Mouse (Mus musculus): ENCODE results near the gene Nrap.
A peak's percentile ranks its signal among the peaks of the same experiment; 100 is the strongest.
"Not testable (repeated sequence)": the region's sequence is repeated elsewhere in the genome, so short reads cannot be mapped to it uniquely, and the experiment has no call there.

The Nrap gene

GRCm38 (mm10) chr19:56366168-56366567, 23.7 kb downstream of the Nrap start:
- no peak for DNase-seq (ENCODE audit: low spot score in 2 of 2)

DNA sequence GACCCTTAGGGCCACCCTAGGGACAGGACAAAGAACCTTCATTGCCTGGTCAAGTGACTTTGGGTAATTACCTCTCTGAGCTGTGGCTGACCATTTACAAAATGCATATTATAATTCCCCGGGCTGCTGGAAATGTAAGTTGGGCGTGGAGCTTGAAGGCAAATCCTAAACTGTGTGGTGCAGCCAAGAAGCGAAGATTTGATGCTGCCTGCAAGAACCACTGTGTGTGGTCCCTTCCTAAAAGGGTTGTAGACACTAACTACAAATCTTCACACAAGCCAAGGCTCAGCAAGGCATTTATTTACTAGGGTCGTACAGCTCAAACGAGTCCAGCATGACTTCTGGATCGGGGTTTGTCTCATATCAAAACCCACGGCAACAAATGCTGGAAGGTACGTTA, 25.3 kb downstream of the Nrap start:
- DNase-seq (ENCODE audit: low spot score in 2 of 2): no peak

- DNase-seq (ENCODE audit: low spot score in 2 of 2): no peak
Observed at GRCm38 (mm10) chr19:56363721-56364460, 25.9 kb downstream of the Nrap start.

- no peak for DNase-seq (ENCODE audit: low spot score in 2 of 2)
Observed at GRCm38 (mm10) chr19:56358890-56359289, 30.9 kb downstream of the Nrap start.

DNA sequence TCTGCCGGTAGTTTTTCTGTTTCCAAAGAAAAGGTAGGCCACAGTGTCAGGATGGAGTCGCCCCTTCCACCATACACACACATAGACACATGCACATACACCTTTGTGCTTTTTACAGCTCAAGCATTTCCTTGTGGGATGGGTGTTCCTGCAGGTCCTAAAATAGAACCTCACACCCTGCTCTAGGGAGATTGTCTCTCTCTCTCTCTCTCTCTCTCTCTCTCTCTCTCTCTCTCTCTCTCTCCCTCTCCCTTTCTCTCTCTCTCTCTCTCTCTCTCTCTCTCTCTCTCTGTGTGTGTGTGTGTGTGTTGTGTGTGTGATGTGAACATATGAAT, 32.5 kb downstream of the Nrap start:
- not testable (repeated sequence) for DNase-seq (ENCODE audit: low spot score in 2 of 2)

DNA sequence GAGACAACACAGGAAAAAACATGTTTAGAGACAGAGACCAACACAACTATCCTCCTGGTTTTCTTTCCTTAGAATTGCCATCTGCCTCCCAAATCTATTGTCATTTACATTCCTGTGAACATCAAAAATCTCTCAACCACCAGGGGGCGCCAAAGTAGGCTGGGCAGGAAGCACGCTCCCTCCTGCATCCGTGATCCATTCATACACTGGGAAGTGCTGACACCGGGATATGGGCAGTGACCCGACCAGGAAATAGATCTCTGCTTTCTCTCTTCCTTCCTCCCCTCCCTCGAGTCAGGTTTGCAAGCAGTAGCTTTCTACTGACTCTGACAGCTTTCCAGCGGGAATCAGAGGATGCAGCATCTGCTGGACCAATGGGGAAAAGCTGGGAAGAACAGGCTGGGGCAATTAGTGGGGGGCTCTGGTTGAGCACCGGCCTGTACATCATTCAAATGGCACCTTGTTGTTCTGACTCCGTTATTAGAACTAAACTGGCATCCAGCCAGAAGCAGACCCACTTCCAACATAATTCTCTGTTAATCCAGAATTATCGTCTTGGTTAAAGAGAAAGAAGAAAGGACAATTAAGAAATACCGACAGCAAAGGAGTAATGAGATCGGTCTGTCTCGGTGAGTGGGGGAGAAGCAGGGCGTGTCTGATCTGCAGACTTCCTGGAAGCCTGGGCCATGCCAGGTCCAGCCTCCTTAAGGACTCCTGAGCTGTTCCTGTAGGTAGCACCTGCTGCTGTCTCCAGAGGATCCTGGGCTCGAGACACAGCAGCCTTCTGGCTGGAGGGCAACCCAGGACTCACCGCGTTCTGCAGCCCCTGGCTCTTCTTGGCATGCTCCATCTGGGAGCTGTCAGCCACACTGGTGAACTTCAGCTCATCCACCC, 33.1 kb downstream of the Nrap start:
- DNase-seq (ENCODE audit: low spot score in 2 of 2): peak in 1 of 2 experiments; percentile 49

GRCm38 (mm10) chr19:56355201-56355600, 34.6 kb downstream of the Nrap start:
- no peak for DNase-seq (ENCODE audit: low spot score in 2 of 2)

DNA sequence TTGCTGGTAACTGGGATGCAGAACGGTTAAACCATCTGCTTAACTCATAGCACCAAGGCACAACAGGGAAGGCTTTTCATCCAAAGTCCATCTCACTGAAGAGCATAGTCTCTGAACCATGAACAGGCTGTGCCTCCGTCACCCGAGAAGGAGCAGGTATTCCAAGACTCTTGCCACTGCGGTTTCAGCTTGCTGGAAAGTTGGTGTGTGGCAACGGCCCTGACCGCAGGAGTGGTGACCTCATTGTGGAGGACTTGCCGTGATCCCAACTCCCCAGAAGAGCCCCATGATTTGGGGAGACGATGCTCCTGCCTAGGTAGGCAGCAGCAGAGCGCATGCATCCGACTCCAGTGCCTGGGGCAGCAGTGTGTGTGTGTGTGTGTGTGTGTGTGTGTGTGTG, 36.1 kb downstream of the Nrap start:
- DNase-seq (ENCODE audit: low spot score in 2 of 2): no peak

DNA sequence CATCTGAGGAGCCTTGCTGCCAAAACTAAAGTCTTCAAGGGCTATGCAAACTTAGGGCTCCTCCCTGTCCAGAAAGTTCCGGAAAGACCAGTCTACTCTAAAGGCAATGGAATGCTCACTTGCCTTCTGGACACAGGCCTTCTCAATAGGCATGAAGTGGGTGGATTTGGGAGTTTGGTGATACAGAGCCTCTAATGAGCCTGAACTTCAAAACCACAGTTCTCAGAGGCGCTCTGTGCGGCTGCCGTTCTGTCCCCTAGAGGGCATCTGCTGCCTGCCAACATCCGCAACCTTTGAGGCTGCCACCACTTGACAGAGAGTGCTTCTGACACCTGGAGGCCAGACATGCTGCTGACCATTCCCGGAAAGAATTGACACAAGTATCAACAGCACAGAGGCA, 40.5 kb downstream of the Nrap start:
- DNase-seq (ENCODE audit: low spot score in 2 of 2): no peak

- DNase-seq (ENCODE audit: low spot score in 2 of 2): no peak
Observed at GRCm38 (mm10) chr19:56346750-56347149, 43.1 kb downstream of the Nrap start.

GRCm38 (mm10) chr19:56346016-56346415, 43.8 kb downstream of the Nrap start:
- no peak for DNase-seq (ENCODE audit: low spot score in 2 of 2)

GRCm38 (mm10) chr19:56343869-56344563, 45.8 kb downstream of the Nrap start:
- no peak for DNase-seq (ENCODE audit: low spot score in 2 of 2)

DNA sequence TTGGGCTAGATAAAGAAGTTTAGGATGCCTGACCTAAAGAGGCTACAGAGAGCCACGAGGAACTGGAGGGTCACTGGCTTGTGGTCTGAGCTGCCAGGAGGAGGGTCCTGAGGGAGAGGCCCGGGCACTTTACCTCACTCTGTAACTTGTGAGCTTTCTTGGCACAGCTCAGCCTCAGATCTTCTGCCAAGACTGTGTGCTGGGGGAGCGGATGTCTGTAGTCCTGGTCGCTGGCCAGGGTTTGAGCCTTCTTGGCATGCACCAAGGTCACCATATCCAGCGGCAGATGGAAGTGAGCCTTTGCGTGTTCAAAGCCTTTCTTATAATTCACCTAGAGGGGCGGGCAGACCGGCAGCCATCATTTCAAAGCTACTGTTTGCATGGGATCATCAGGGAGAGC, 47.8 kb downstream of the Nrap start:
- peak in 1 of 2 experiments; percentile 32 for DNase-seq (ENCODE audit: low spot score in 2 of 2)

DNA sequence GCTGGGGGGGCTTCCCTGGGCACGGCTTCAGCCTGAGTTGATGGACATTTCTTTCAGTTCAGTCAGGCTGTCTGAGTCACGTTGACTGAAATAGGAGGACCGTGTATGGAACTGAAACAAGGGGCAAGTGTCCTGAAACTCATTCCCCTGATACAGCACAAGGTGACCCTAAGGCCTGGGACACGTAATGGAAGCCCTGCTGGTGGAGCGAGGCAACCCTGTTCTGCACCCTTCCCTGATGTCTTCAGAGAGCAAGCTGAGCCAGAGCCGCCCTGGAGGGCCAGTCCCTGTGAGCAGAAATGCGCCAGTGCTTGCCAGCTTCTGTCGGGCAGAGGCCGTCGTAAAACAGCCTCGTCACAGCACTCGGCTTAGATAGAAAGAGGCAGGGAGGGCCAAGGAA, 53.0 kb downstream of the Nrap start:
- no peak for DNase-seq (ENCODE audit: low spot score in 2 of 2)

GRCm38 (mm10) chr19:56336321-56336720, 53.5 kb downstream of the Nrap start:
- no peak for DNase-seq (ENCODE audit: low spot score in 2 of 2)

- DNase-seq (ENCODE audit: low spot score in 2 of 2): no peak
Observed at GRCm38 (mm10) chr19:56326243-56326855, 63.5 kb downstream of the Nrap start.

GRCm38 (mm10) chr19:56325676-56326075, 64.2 kb downstream of the Nrap start:
- no peak for DNase-seq (ENCODE audit: low spot score in 2 of 2)

DNA sequence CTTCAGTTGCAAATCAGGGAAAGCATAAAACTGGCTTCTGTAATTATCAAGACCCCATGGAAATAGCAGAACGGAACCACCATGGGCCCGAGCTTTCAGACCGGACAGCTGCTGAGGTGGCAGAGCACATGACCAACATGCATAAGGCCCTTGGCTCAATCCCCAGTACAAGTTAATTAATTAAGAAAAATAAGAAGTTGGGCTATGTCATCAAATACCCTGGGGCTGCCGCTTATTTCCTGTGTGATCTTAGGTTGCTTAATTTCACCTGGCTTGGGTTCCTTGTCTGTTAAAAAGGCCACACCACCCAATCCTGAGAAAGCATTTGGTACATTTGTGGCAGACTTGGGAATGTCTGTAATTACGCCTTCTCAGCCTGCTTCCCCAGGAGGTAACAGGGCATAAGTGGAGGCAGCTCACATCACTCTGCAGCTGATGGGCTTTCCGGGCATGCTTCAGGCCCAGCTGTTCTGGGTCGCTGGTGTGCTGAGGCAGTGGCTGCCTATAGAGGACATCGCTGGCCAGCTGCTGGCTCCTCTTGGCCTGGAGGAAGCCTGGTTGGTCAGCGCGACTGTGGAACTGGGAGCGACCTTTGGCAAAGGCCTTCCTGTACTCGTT, 68.4 kb downstream of the Nrap start:
- no peak for DNase-seq (ENCODE audit: low spot score in 2 of 2)

DNA sequence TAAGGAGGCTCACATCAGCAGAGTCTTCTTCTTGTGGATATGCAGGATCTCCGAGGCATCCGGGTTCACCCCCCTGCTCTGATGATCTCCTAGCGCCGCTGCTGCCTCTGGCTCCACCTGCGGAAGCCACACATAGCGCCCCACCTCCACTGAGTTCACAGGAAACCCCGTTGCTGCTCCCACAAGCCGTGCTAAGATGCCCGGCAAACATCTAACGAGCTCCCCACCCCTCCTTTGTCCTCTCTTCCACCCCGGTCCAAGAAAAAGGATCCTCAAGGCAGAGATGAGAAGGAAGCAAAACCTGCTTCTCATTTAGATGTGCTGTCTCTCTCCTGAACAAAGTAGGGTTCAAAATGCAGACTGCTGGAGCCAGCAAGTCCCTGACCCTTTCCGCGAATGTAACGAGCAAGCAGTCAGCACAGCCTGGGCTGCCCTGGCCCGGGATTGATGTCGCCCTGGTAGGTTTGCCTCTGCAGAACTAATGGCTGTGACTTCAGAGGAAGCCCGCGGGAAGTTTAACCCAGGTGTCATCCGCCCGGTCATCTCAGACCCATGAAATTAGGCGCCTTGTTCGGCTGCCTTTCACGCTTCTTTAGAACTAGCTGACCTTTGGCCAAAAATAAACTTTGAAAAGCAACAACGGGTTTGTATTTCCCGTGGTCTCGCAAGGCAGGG, 69.5 kb downstream of the Nrap start:
- no peak for DNase-seq (ENCODE audit: low spot score in 2 of 2)

- DNase-seq (ENCODE audit: low spot score in 2 of 2): no peak
Observed at GRCm38 (mm10) chr19:56319629-56320028, 70.2 kb downstream of the Nrap start.

DNA sequence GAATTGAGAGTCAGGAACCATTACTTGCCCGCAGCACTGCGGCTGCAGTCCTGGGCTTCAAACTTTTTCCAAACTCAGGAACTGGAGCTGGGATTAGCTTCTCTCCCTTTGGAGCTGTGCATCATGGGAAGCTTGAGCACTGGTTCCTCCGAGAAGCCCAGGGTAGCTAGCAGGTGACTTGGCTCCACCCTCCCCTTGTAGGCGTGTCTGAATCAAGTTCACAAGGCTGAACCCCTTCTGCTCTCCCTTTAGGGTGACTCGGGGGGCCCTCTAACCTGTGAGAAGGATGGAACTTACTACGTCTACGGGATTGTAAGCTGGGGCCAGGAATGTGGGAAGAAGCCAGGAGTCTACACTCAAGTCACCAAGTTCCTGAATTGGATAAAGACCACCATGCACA, 70.6 kb downstream of the Nrap start:
- DNase-seq (ENCODE audit: low spot score in 2 of 2): no peak
